Mouse (Mus musculus) heart, embryonic 16.5 days (tissue): ENCODE measurements around the gene H2-M10.2. TPM values are rescaled to one million over a fixed set of nuclear protein-coding genes. Genes with fewer than 3 reads are reported as not detected.
"Not testable (repeated sequence)": the region's sequence is repeated elsewhere in the genome, so short reads cannot be mapped to it uniquely, and the experiment has no call there.

ENCODE experiments used
- ATAC-seq: fragments of 200-750 bp; cut with Nextera tagmentation; replicated peaks from 2 replicates; pipeline ENCODE4 v1.8.0; 2017; ENCODE audit warnings: moderate number of reproducible peaks; ENCODE audit not compliant: insufficient read depth, low FRiP score; ENCODE audit errors: extremely low read depth
- H3K27ac ChIP-seq: fragments of 300-500 bp; sonication (generic); 2 replicates; pipeline ENCODE4 v1.5.1; 2014; ENCODE audit warnings: mild to moderate bottlenecking, low read length, control low read depth, moderate library complexity
- H3K27me3 ChIP-seq: fragments of 300-500 bp; sonication (generic); 2 replicates; pipeline ENCODE4 v1.6.1; 2014; ENCODE audit warnings: low read length, mixed read lengths; ENCODE audit not compliant: control insufficient read depth, insufficient read depth
- H3K36me3 ChIP-seq: fragments of 300-500 bp; sonication (generic); 2 replicates; pipeline ENCODE4 v1.6.1; 2014; ENCODE audit not compliant: control insufficient read depth, insufficient read depth
- H3K4me1 ChIP-seq: fragments of 300-500 bp; sonication (generic); 2 replicates; pipeline ENCODE4 v1.6.1; 2014; ENCODE audit warnings: low read length, mixed read lengths; ENCODE audit not compliant: control insufficient read depth, insufficient read depth
- H3K4me2 ChIP-seq: fragments of 300-500 bp; sonication (generic); 2 replicates; pipeline ENCODE4 v1.6.1; 2014; ENCODE audit warnings: low read depth, mild to moderate bottlenecking, control low read depth, low read length
- H3K4me3 ChIP-seq: fragments of 300-500 bp; sonication (generic); 2 replicates; pipeline ENCODE4 v1.5.1; 2014; ENCODE audit warnings: mild to moderate bottlenecking, control low read depth, low read length
- H3K9ac ChIP-seq: fragments of 300-500 bp; sonication (generic); 2 replicates; pipeline ENCODE4 v1.6.1; 2014; ENCODE audit warnings: low read length, control low read depth
- H3K9me3 ChIP-seq: fragments of 300-500 bp; sonication (generic); replicated peaks from 2 replicates; pipeline ENCODE4 v1.6.1; 2016; ENCODE audit warnings: low read length; ENCODE audit not compliant: control insufficient read depth
- WGBS: fragments of 180-500 bp; shearing (Covaris S2); extraction: QIAGEN DNeasy Blood & Tissue Kit; methylation state at CpG from one replicate; pipeline ENCODE4 v1.1.7; 2014; 5-methylcytosine and 5-hydroxymethylcytosine counted together
- polyA plus RNA-seq: library from polyadenylated mRNA; unstranded; fragments of >200 nt; fragmentation: Nextera tagmentation; extraction: Ambion mirVana; gene quantifications from 2 replicates; pipeline ENCODE4 v1.2.1, GENCODE M21; 2015

Gene H2-M10.2
- polyA plus RNA-seq, 1 experiment from 2014 or later, result not detected

DNA sequence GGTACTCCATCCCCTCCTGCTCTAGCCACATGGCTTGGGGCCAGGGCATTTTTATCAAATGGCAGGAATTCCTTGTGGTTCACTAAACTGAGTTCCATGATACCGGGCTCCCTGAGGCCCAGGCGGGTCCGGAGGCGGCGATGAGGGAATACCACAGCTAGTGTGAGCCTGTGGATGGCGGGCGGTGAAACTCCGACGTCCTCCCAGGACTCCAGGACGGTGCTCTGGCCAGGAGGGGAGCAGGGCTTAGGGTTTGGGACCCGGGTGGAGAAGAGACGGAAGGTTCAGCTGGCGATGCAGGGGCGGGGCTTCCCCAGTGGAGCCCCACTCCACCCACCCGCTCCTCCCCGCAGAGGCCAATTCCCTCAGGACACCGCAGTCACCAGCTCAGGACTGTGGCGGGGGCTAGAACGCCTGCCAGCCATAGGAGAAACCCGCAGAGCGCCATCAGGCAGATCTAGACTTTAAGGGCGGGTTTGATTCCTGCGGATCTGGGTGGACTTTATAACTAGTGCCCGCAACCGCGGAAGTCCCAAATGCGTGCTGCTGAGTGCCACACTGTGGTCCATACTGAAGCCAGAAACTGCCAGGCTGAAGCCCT, 48.9 kb downstream of the H2-M10.2 start:
- H3K9me3 ChIP-seq, result no peaks in the 10 kb centered on the region
- no peak overlapping the region for H3K27ac ChIP-seq
- peak; percentile 28; the same call in 1 of the 2 replicates for ATAC-seq
- H3K9ac ChIP-seq, result peak overlapping the region; percentile 59
- peaks cover 5% of the 10 kb centered on the region; the same call in 1 of the 2 replicates for H3K4me1 ChIP-seq
- WGBS, result 1% methylated on average over 27 of the region's 27 CpGs
- H3K4me3 ChIP-seq, result peak overlapping the region; percentile 44
- no peaks in the 10 kb centered on the region for H3K36me3 ChIP-seq
- peak overlapping the region; percentile 66 for H3K4me2 ChIP-seq
- peaks cover 29% of the 10 kb centered on the region for H3K27me3 ChIP-seq

DNA sequence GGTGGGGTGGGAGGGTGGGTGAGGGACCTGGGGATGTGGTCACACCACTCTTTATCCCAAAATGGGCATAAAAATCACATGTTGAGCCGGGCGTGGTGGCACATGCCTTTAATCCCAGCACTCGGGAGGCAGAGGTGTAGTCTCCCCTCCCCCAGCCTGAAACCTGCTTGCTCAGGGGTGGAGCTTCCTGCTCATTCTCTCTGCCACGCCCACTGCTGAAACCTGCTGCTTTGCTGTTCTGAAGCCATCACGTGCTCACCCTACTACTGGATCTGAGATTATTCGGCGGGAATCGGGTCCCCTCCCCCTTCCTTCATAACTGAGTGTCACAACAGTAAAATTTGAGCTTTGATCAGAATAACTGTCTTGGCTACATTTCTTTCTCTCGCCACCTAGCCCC, 51.0 kb downstream of the H2-M10.2 start:
- H3K4me2 ChIP-seq, H3K36me3 ChIP-seq, H3K9ac ChIP-seq, ATAC-seq, H3K27ac ChIP-seq, H3K4me1 ChIP-seq, H3K4me3 ChIP-seq, H3K9me3 ChIP-seq: not testable (repeated sequence)
- H3K27me3 ChIP-seq, result peaks cover 34% of the 10 kb centered on the region
- WGBS, result 14% methylated on average over 8 of the region's 9 CpGs

Other genes starting within 250 kb of the H2-M10.2 start
- 10.1 and 12.6 TPM in 2 replicates for gene H2-T22, start 243.7 kb downstream of the H2-M10.2 start, polyA plus RNA-seq
- gene Gm6034, start 243.5 kb downstream of the H2-M10.2 start, polyA plus RNA-seq, result not detected in 2 replicates
- 0.24 TPM in 1 of 2 replicates, not detected in the other for gene Gm11127, start 228.1 kb downstream of the H2-M10.2 start, polyA plus RNA-seq
- 0.21 TPM in 1 of 2 replicates, not detected in the other for gene Gm19684, start 164.8 kb downstream of the H2-M10.2 start, polyA plus RNA-seq
- 0.22 and 0.39 TPM in 2 replicates for gene Gm7030, start 157.1 kb downstream of the H2-M10.2 start, polyA plus RNA-seq
- 1.8 and 1.9 TPM in 2 replicates for gene Gm8909, start 118.0 kb downstream of the H2-M10.2 start, polyA plus RNA-seq
- gene H2-T3, start 96.2 kb downstream of the H2-M10.2 start, polyA plus RNA-seq, result 0.21 and 0.97 TPM in 2 replicates
- gene Rpp21, start 28.4 kb downstream of the H2-M10.2 start, polyA plus RNA-seq, result 73.2 and 89.1 TPM in 2 replicates
- gene Trim39, start 14.2 kb downstream of the H2-M10.2 start, polyA plus RNA-seq, result 10.4 and 10.7 TPM in 2 replicates
- gene H2-M10.1, start 39.7 kb upstream of the H2-M10.2 start, polyA plus RNA-seq, result not detected in 2 replicates
- gene H2-M10.3, start 81.9 kb upstream of the H2-M10.2 start, polyA plus RNA-seq, result not detected in 2 replicates
- not detected in 2 replicates for gene H2-M10.4, start 175.8 kb upstream of the H2-M10.2 start, polyA plus RNA-seq